Mouse (Mus musculus) adrenal gland (tissue): ENCODE measurements around the gene Rpl9-ps1.

Experiments used
- intact Hi-C: fragments of 180-260 bp; cut with DNase I; formaldehyde crosslinking; loops from one replicate; pipeline ENCODE4 v1.15.1; 2025

Gene Rpl9-ps1

DNA sequence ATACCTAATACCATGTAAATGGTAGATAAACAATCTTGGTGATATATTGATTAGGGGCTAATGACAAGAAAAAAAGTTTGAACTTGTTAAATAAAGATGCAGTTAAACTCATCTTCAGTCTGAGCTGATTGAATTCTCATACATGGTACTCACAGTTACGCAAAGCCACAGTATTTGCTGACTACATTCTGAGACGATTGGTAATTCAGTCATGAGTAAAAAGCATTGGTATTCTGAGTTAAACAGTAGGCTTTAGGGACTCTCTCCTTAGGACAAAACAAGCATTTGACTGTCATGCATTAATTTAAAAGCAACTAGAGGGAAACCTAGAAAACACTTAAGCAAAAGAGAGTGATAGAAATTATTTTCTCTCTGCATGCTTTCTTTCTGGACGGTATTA, 21.8 kb downstream of the Rpl9-ps1 start:
- intact Hi-C loops, result no loop called here

DNA sequence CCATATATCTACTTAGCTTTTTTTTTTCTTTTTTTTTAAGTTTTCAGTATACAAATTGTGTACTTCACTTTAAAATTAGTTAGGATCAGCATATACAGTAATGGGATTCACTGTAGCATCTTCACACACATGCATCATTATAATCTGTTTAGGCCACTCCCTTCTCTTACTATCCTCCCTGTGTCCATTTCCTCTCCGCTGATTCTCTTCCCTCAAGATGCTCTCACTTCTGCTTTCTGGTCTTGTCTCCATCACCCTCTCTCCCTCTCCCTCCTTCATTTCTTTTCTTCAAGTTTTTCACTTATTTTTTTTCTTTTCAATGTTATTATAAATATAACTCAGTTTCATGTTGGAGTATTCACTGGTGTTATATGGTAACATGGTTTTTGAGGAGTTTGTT, 26.4 kb downstream of the Rpl9-ps1 start:
- intact Hi-C loops, result no loop called here

GRCm38 (mm10) chr11:83618238-83618637, 27.2 kb downstream of the Rpl9-ps1 start:
- intact Hi-C loops, result no loop called here

GRCm38 (mm10) chr11:83616586-83616985, 28.8 kb downstream of the Rpl9-ps1 start:
- intact Hi-C loops, result no loop called here

DNA sequence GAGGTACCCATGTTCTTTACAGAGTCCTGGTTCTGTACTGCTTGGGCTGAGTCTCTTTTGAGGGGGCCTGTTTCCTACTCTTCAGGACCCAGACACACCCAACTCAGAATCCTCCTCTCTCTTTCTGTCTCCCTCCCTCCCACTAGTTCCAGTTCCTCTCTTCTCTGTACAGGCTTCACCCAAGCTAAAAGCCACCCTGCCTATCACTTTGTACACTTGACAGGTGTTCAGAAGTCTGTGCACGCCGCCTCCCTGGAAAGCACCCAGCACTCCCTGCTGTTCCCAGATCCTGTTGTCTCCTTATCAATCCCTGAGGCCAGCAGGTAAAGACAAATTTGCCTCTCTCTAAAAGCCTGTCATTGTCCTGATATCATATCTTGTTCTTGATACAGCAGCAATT, 34.5 kb downstream of the Rpl9-ps1 start:
- intact Hi-C loops, result no loop called here

- intact Hi-C loops, result no loop called here
These were observed 39.0 kb downstream of the Rpl9-ps1 start for GRCm38 (mm10) chr11:83606396-83606795.

DNA sequence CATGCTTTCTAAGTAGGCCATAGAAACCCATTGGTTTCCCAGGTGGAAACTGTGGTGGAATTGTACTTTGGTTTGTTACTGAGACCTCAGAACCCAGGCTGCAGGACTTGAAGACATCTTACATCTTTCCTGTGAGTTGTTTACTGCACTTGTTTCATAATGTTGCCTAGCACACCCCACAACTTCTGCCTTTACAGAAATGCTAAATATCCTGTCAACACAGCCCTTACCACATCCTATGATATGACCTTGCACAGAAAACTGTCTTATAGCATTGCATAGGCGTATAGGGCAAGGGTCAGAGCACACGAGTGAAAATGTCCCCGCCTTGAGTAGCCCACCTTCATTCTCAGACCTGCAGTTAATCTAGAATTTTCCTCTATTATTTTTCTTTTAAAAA, 39.9 kb downstream of the Rpl9-ps1 start:
- intact Hi-C loops, result no loop called here

DNA sequence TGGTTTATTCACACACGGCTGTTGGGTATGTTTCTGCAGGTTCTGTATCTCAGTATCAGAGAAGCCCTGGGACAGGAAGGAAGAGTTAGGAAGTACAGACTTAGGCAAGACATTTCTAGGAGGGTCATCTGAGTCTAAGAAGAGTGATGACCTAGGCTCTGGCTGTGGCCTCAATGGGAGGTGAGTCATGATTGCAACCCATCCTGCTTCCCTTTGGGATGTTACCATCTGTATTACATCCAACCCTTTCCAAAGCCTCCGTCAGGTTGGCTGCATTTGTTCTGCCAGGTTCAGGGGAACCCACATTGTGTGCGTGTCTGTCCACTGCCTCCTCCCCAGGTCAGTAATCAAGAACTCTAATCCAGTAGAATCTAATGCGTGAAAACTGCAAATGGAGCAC, 40.7 kb downstream of the Rpl9-ps1 start:
- intact Hi-C loops, result no loop called here

GRCm38 (mm10) chr11:83603399-83603798, 42.0 kb downstream of the Rpl9-ps1 start:
- intact Hi-C loops, result no loop called here

GRCm38 (mm10) chr11:83600576-83600975, 44.8 kb downstream of the Rpl9-ps1 start:
- intact Hi-C loops, result no loop called here

- intact Hi-C loops, result no loop called here
These were observed 46.4 kb downstream of the Rpl9-ps1 start for GRCm38 (mm10) chr11:83598991-83599390.

DNA sequence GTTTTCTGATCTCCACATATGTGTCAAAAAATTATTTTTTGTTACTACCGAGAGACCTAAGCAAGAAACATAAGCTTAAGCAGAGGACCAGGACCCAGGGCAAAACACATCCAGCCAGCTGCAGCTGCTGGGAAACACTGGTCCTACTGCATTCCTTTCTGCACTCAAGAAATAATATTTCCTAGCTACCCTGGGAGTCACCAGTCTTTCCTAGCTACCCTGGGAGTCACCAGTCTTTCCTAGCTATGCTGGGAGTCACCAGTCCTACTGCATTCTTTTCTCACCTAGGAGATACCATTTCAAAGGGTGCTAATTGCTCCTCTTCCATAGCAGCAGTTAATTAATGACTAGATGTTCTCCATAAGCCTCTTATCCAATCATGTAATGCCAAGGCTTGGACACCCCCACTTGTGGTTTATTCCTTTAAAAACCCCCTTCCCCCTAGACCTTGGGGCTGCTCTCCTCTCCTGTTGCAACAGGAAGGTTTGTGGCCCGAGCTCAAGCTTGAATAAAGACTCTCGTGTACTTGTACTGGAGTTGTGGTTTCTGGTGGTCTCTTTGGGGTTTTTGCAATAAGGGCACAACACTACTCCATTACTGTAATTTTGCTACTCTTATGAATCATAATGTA, 47.1 kb downstream of the Rpl9-ps1 start:
- intact Hi-C loops, result no loop called here

DNA sequence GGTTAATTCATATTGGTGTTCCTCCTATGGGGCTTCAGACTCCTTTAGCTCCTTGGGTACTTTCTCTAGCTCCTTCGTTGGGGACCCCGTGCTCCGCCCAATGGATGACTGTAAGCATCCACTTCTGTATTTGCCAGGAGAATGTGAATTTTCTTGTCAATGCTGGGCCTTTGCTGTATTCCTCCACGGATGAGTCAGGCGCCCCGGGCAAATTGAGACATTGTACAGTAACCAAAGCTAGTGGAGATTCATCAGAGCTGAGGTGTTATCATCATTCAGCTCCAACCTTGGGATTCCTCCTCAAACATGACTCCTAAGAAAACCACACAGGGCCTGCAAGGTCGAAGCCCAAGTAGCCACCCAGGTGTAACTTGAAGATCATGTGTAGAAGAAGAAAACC, 47.6 kb downstream of the Rpl9-ps1 start:
- intact Hi-C loops, result no loop called here

DNA sequence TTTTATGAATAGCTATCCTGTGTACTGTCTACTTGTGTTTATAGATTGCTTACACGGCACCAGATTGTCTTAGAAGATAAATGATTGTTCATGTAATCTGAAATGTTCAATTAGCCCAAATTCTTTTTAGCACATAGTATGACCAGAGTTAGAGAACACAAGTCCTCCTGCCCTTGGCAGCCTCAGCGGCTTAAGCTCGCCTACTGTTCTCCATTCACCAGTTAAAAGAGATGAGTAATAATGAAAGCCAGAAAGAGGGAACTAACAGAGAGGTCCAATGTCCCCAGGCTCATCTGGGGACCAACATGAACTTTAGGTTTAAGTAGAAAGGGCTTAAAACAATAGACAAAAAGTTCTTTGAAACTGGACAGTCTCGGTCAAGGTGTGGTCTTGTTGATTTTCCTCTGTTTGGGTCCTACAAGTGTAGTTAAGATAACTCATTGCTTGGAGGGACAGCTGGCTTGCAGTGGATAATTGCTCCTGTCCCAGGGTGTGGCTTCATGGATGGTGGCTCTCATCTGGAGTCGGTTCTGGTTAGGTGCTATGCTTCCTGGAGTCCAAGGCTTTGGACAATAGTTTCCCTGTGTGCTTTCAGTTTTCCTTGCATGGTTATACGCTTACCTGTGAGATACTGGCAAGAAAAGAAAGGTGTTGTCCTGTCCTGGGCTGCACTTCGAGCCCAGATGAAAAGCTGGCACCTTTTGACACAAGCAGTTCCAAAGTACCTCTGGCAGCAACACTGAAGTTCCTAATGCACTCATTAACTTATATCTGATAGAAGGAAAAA, 49.6 kb downstream of the Rpl9-ps1 start:
- intact Hi-C loops, result no loop called here
